Mouse (Mus musculus) ES-E14 (cell line): Measurements from ENCODE around the gene Rab8a.

Experiments used
- CHD2 ChIP-seq: IDR thresholded peaks from 2 replicates; pipeline ENCODE4 v1.6.1; 2014; ENCODE audit warnings: mild to moderate bottlenecking, low read depth, low read length, inconsistent platforms
- HCFC1 ChIP-seq: IDR thresholded peaks from 2 replicates; pipeline ENCODE4 v1.6.1; 2012; ENCODE audit warnings: low read length, inconsistent platforms, borderline replicate concordance; ENCODE audit not compliant: insufficient read depth
- MAFK ChIP-seq: IDR thresholded peaks from 2 replicates; pipeline ENCODE4 v1.6.1; 2014; ENCODE audit warnings: mild to moderate bottlenecking, low read depth, low read length, inconsistent platforms; ENCODE audit not compliant: insufficient read depth
- ZC3H11A ChIP-seq: IDR thresholded peaks from 2 replicates; pipeline ENCODE4 v1.6.1; 2012; ENCODE audit warnings: low read depth, mild to moderate bottlenecking, inconsistent platforms, low read length, borderline replicate concordance
- ZNF384 ChIP-seq: IDR thresholded peaks from 2 replicates; pipeline ENCODE4 v1.6.1; 2012; ENCODE audit warnings: low read depth, low read length, inconsistent platforms

DNA sequence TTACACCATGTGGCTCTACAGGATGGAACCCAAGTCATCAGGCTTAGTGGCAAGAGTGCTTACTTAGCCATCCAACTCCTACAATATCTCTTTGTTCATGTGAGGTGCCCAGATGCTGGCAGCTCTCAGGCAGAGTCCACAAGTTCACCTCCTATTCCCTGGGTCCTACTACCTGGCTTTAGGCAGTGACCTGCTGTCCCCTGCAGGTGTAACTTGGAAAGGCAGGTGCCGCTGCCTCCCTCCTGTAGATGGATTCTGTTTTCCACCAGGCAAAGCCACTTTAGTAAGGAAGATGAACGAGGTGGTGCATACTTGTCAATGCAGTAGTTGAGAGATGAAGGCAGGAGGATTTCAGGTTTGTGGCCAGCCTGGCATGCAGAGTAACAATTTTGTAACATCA, 54.1 kb downstream of the Rab8a start:
- no peak for TF ChIP-seq ZNF384
- TF ChIP-seq HCFC1, result no peak
- TF ChIP-seq ZC3H11A, result peak; percentile 70; the same call in 1 of the 2 replicates
- no peak for TF ChIP-seq CHD2
- TF ChIP-seq MAFK, result no peak
